Mouse (Mus musculus) retina, postnatal 1 day (tissue): ENCODE results near the gene B3gat1.

Source experiments
- DNase-seq: peaks from one replicate; pipeline ENCODE4 v3.0.0-alpha.2; 2012

Gene B3gat1

DNA sequence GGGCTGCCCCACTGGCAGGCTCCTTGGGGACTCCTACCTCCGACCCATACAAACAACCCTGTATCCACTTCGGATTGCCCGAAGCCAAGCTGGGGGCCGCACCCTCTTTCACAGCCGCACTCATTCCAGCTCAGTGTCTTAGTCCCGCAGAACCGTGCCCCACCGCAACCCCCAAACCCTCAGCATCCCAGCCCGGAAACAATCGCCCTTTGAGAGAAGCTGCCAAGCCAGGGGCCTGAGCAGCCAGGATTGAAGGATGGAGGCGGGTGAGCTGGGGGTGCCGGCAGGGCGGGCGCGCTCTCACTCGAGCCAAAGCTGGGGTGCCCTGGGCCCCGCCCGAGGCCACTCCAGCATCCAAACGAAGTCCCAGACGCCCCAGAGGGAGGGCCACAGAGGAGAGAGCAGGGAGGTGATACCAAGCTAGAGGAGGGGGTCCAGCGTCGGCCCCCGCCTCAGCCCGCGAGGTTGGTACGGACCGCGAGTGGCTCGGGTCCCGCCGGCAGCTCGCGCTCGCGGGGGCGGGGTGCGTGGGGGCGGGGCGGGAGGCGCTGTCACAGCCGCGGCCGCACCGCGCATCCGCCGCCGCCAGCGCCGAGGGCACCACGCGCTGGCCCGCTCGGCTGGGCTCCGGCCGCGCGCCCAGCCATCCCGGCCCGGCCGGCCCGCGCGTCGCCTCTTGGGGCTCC, at the start of gene B3gat1:
Gene B3gat1 (plus strand): TSS at position 523 of the 686 bp plus-strand sequence.
- DNase-seq: peak; percentile 83

DNA sequence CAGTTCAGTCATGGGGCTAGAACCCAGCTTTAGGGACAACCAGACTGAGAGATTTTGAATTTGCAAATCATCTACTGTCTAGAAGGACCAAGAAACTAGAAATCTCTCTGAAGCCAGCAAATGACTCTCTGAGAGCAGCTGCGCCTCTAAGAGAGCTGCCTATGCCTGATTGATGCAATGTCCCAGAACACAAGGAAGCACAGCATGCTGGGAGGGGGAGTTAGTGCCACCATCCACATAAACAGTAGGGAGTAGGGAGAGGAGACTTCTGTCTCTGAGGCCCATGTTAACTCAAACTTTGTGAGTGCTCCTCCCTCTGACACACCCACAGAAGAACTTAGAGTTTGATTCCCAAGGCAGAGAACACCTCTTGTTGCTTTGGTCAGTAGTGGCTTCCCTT, 44.4 kb upstream of the B3gat1 start:
- no peak for DNase-seq

DNA sequence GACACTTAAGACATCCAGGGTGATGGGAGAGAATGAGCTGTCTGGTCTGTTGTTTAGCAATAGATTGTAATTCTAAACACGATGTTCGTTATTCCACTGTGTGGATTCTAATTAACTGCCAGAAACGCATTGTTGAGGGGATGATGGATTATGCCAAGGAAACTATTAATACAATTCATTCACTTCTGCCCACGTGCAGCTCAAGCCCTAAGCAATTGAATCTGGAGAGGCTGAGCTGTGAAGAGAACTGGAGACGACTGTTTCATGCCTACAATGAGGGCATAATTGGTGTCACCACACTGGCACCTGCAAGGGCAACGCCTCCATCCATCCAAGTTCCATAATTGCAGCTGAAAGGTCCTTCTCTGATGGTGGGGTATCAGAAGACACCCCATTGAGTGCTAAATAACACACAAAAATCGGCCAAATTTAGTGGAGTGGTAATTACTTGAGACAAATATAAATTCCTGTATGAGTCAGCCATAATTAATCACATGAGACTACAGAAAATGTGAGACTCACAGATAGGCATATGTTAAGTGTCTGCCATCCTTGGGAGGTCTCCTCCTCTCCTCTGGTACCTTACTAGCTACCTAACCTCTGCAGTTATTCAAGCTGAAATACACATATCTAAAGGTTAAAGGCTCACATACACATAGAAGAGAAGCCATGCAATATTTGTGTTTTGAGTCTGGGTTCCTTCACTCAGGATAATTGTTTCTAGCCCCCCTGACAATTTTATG, 43.4 kb upstream of the B3gat1 start:
- peak; percentile 69 for DNase-seq

DNA sequence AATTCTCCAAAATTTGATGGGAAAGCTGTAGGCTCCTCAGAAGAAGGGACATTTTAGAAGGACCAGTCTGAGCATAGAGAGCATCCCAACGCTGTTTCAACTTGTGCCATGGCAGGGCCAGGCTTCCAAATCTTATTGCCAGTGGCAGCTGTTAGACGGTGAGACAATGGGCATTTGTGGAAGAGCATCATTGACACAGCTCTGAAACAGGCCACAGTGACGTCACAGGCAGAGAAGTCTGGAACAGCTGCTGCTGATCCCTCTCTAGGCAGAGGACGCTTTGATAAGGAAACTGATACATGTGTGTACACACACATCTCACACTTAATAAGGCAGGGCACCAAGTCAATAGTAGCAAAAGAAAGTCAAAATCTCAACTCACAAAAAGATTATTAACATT, 40.9 kb upstream of the B3gat1 start:
- peak; percentile 86 for DNase-seq

DNA sequence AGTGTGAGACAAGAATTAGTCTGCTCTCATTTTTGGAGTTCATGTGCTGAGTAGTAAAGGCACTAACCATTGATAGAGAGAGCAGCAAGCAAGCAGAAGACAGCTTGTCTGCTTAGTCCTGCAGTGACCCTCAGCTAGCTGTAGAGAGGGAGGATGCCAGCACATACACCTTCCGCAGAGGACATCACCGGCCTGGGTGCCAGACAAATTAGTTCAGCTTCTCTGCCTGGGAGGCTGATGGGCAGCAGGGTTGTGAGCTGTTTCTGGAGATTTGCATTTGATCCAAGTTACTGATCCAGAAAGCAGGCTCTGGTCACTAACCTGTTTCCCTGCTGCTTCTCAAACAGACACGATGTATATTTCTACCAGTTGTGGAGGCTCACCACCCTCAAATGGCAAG, 38.9 kb upstream of the B3gat1 start:
- DNase-seq: no peak

DNA sequence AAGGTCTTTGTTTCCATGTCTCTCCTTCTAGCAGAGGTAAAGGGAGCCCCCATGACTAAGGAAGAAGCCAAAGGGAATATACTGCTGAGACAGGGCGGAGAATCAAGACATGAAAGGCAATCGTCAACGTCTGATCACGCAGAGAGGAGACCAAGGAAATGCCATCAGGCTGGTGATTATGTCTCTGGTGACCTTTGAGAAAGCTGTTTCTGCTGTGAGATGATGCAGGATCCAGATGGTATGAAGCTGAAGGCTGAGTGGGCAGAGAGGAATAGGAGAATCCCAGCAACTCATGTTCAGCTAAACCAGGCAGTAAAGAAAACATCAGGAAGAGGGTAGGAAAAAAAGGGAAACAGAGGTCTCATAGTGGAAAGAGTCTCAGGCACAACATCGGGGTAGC, 38.4 kb upstream of the B3gat1 start:
- no peak for DNase-seq

DNA sequence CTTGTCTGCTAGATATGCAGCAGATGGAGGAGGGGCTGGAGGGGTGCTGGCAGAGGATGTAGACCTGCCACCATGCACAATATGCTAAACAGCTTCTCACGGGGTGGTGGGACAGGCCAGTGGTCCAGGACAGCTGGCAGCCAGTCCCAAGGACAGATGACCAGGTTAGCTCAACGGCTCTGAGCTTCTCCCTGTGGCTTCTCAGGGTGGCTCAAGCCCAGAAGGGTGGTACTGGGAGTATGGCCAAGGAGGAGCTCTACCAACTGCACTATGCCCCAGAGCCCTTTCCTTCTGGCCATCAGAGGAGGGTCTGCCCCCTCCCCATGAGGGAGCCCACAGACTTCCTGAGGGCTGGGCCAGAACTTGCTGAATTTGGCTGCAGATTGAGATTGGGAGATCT, 35.2 kb upstream of the B3gat1 start:
- no peak for DNase-seq

DNA sequence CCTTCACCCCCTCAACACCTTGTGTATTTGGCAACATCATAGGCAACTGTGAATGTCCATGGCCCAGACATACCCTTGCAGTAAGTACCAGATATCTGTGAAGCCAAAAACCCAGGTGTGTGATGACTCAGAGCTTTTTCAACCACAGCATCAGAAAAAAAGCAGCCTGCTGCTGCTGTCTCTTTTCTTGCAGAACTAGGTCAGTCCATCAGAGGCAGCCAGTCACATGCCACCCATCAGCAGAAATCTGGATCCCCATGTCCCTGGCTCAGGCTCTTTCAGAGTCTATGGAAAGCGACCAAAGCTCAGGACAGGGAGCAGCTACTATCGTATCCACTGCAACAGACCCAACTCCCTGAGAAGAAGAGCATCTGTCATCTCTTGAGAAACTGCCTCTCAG, 33.2 kb upstream of the B3gat1 start:
- no peak for DNase-seq

DNA sequence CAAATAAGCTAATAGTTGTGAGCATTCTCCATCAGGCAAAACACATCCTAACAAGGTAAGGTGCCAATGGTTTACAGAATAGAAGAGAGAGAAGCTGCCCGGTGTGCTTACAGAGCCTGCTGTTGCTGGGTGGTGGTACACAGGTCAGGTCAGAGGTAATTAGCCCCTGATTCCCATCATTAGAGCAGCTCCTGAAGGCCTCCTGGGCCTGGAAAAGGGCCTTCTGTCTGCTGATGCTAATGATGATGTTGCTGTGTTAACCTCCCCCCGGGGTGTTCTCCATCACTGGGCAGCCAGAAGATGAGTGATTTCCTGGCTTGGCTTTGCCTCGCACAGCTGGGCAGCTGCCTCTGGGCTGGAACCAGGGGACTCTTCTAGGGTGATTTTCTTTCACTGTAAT, 15.1 kb upstream of the B3gat1 start:
- DNase-seq: peak; percentile 37

DNA sequence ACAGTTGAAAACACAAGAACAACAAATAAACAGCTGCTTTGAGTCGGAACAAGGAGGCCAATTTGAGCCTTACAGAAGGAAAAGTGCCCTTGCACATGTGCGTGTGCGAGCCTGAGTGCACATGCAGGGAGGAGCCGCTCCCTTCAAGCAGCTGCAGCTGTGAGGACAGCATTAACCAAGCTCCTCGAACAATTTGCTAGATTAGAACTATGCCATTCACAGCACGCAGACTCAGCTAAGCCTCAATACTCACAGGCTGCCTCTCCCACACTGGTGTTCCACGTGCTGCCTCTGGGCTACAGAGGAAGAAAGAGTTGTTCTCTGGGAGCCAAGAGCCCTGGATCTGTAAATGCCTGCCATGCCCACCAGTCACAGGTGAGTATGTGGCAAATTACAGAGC, 11.8 kb upstream of the B3gat1 start:
- peak; percentile 33 for DNase-seq

DNA sequence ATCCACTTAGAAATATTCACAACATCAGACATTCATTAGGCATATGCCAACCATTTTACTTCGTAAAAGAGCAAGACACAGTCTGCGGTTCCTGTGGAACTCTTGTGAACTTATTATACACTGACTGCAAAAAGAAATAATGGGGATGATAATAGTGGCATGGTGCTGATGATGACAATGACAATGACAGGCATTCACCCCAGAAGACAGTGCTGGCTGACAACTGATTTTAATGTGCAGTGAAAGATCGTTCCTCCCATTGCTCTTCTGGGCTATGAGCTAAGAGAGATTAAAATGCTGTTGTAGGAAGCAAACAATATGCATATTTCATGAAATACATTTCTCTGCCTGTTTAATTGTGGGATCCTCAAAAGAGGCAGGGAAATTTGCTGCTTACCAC, 7.8 kb upstream of the B3gat1 start:
- no peak for DNase-seq

DNA sequence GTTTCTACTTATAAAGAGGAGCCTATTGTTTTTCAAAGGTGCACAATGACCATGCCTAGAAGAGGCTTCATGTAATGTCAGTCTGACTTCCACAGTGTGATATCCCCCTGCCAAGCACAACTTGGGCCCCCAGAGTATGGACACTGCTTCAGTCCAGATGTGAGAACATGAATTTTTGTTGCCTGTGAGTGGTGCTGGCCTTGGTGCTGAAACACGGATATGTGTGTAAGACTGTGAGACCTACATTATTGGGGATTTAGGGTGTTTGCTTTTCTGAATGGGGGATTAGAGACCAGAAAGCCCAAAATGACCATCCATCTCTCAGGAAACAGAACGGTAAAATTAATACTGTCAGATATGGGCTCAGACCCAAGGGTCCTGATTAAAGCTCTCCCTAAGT, 6.1 kb upstream of the B3gat1 start:
- peak; percentile 59 for DNase-seq

DNA sequence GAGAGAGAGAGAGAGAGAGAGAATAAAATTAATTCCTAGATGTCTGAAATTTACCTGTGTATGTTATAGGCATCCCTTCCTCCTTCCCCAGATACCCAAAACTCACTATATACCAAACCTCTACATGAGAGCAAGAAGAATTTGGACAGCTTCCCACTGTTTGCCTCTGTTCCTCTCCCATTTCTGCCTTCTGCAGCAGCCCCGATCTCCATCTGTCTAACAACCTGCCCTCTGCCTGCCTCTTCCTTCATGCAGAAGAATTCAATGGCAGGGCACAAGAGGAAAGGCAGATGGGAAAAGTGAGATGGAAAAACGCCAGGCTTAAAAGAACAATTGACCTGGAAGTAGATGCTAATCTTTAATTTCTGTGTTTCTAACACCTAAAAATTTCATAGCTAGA, 5.0 kb upstream of the B3gat1 start:
- no peak for DNase-seq

DNA sequence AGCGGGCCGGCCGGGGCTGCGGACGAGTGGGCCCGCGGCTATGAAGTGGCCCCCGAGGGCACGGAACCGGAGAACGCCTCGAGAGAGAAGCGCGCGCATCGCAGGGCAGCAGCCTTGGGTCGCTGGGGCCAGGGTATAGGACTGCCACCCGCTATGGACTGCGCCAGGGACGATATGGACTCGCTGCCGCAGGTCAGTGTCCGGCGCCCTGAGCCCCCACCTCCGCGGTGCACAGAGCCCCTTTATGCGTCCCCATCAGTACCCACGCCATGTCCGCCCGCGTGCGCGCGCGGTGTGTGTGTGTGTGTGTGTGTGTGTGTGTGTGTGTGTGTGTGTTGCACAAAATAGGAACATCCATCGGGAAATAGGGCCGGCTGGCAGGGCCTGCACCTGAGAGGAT, 458 bp downstream of the B3gat1 start:
- DNase-seq: peak; percentile 63

DNA sequence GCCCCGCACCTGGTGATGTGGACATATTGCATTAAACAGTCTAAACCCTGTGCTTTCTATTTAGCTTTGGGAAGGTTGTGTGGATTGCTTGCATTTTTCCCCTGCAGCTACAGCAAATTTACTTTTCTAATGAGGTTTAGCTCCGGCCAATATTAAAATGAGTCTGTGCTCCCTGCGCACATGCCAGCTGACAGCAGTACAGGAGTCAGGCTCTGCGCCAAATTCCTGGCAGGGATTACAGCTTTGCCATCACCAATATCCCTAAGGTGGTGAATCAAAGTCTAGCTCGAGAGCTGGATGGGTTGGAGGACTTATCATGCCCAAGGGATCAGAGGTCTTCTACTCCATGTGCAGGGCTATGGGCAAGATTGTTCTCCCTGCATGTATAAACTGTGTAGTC, 3.6 kb downstream of the B3gat1 start:
- DNase-seq: no peak

DNA sequence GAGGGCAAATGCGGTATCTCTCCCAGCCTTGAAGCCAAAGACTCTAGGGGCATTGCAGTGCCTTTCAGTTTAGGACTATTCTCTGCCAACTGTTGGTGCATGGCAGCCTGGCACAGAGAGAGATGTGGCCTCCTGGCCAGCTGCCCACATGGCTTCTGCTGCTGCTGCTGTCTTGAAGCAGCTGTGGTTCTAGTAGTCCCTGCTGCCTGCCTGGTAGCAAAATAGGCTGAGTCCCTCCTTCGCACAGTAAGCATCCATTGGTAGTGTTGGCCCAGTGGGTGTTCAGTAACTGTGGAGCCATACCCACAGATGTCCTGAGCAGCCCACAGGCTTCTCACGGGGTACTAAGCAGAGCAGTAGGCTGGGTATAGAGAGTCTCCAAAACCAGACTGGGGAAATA, 9.3 kb downstream of the B3gat1 start:
- DNase-seq: no peak

DNA sequence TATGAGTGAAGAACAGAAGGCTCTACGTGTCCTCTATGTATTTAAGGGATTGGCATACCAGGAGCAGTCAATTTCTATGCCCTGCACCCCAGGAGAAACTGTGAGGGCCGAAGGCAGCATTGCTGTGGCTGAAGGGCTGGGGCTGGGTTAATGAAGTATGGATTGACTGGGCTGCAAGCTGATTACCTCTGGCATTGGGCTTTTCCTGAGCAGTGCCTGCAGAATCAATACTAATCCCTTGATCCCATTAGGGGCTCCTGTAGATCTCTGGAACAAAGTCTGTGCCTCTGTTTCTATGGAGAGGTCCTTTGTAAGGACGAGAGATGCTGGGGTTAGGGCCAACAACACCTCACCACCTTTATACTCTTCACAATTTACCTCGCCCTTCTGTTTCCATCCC, 13.6 kb downstream of the B3gat1 start:
- peak; percentile 73 for DNase-seq

DNA sequence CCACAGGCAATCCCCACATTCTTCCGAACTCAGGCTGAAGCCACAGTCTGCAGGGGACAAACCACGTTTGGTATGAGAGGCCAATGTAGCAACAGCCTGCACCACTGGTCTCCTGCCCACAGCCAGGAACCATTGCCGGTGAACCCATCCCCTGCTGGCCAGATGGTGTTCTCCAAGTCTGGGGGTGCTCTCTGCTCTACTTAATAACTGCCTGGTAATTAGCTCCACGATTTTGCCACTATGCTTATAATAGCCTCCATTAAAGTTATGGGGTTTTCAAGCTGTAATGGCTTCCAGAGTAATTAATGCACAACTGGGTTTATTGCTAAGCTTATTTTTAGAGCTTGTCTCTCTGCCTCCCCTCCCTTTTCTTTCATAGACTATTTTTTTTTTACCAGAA, 15.4 kb downstream of the B3gat1 start:
- DNase-seq: no peak

DNA sequence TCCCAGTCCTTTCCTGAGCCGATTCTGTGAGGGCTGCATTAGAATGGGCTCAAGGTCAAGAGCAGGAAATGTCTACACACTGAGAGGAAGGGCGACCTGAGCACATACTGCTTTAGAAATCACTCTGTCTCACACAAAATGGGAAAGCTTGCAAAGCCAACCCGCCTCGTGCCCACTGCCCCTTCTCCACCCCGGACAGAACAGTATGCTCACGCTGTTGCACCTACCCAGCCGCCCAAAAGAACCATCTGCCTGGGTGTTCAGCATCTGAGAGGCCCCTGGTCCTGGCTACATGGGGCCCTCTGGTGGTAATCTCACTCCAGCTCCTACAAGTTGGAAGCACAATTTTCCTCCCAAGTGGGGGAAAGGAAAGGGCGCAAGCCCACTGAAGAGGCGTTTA, 26.6 kb downstream of the B3gat1 start:
- peak; percentile 70 for DNase-seq

DNA sequence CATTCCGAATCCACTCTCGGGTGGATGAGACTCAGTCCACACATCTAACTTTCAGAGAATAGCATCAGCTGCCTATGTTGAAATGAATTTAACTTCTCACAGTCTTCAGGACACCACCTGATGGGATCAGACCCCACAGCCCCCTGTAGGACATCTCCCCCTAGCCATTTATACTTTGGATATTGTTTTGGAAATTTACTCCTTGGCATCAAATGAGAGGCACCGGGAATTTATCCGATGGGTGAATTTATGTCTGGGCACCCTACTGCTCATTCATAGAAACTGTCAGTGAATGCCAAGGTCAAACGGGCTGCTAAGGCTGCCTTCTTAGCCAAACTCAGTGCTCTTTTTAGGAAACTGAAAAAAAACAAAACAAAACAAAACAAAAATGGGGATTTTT, 27.0 kb downstream of the B3gat1 start:
- no peak for DNase-seq

DNA sequence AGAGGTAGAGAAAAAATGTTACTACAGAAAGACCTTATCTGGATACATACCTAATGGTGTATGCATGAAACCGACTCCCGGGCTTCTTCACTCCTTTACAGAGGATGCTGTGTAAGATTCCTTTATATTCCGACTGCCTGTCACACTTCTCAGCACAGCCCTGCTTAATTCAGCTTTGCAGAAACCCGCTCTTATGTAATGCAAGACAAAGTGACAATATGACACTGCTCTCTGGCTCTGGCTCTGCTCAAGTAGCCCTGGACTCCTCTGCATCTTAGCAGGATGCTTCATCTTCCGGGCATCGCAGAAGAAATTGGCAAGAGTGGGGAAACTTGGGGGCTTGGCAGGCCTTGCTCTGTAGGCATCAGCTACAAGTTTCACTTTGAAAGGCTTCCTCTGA, 28.9 kb downstream of the B3gat1 start:
- no peak for DNase-seq

DNA sequence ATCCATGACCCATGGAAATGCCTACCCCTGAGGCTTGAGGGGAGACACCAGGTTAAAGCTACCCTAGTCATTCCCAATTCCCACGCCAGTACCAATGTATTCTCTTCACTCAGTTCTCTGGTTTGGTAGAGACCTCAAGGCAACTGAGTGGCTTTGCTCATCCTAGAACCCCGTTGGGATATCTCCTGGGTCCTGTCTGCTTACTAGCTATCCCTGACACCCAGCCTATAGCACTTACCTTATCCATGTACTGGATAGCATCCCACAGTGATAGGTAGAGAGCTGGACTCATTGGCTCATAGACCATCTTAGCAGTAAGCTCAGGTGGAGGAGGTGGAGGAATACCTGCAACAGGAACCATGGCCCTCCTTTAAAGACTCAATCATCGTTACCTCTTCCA, 34.7 kb downstream of the B3gat1 start:
- no peak for DNase-seq

DNA sequence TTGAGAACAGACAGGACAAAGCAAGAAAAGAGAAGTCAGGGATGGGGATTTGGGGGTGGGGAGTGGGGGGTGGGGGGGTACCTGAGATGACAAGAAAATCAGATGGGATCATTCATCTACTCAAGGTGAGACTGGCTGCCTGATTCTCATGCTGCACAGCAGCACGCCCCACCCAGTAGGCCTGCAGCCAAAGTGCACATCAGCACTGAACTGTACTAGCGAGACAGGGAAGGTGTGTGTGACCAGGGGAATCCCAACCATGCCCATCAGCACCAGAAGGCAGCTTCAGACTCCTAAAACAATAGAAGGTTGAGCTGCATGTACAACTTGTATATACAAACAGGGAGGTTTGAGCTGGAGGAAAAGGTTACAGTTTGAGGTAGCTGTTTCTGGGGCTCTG, 42.2 kb downstream of the B3gat1 start:
- no peak for DNase-seq

DNA sequence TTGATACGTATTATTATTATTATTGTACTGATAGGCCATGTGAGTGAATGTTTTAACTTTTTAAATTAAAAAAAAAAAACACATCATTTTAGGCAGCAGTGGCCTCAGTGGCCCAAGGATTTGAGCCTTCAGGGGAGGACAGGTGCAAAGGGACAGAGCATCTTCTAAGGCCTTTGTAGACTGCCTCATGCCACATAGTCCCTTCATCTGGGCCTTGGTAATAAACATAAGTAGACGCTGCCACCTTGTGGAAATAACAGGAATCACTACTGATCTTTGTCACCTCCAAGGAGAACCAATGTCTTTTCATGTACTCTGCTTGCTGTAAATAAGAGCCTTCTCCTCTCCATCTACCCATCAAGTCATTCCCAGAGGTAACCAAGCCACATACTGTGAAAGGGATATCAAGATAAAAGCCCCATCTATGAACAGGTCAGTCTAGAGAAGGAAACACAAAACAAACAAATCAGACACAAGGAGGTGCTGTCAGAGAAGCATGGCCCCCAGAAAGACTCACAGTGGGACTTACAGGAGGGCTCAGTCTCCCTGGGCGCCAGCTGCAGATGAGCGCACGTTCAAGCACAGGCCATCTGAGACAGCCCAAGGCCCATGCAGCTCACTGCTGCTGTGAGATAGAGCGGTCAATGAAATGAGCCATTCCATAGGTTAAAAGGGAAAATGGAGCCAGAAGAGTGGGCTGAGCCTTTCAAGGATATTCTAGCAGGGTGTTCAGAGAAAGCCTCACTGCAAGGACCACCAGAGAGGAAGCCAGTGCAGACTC, 42.8 kb downstream of the B3gat1 start:
- peak; percentile 77 for DNase-seq
